Mouse (Mus musculus) CD4-positive helper T cell, adult 2 months (primary cell): ENCODE results near the gene Golga4.

Experiments
- DNase-seq: peaks from one replicate; pipeline ENCODE4 v3.0.0-alpha.2; 2012; ENCODE audit warnings: low read depth, missing footprints, low spot score

The Golga4 gene

GRCm38 (mm10) chr9:118521659-118522058 is 15.6 kb downstream of the Golga4 start:
- DNase-seq = no peak

GRCm38 (mm10) chr9:118523738-118524137 is 17.7 kb downstream of the Golga4 start:
- no peak for DNase-seq

- DNase-seq = no peak
Measured at GRCm38 (mm10) chr9:118527056-118527455, 21.0 kb downstream of the Golga4 start.

- no peak for DNase-seq
Measured at GRCm38 (mm10) chr9:118529783-118530182, 23.7 kb downstream of the Golga4 start.

GRCm38 (mm10) chr9:118530679-118531078 is 24.6 kb downstream of the Golga4 start:
- DNase-seq = no peak

GRCm38 (mm10) chr9:118532516-118533205 is 26.6 kb downstream of the Golga4 start:
- no peak for DNase-seq

- no peak for DNase-seq
Measured at GRCm38 (mm10) chr9:118536946-118537345, 30.9 kb downstream of the Golga4 start.

- no peak for DNase-seq
Measured at GRCm38 (mm10) chr9:118537463-118538339, 31.6 kb downstream of the Golga4 start.

GRCm38 (mm10) chr9:118541851-118542250 is 35.8 kb downstream of the Golga4 start:
- no peak for DNase-seq

GRCm38 (mm10) chr9:118545146-118545545 is 39.1 kb downstream of the Golga4 start:
- DNase-seq = no peak

GRCm38 (mm10) chr9:118548651-118549050 is 42.6 kb downstream of the Golga4 start:
- no peak for DNase-seq

GRCm38 (mm10) chr9:118556951-118557780 is 51.1 kb downstream of the Golga4 start:
- DNase-seq = no peak

GRCm38 (mm10) chr9:118563356-118563755 is 57.3 kb downstream of the Golga4 start:
- no peak for DNase-seq

GRCm38 (mm10) chr9:118563866-118564265 is 57.8 kb downstream of the Golga4 start:
- DNase-seq = no peak

GRCm38 (mm10) chr9:118564696-118565095 is 58.6 kb downstream of the Golga4 start:
- DNase-seq = no peak

- no peak for DNase-seq
Measured at GRCm38 (mm10) chr9:118569328-118569727, 63.3 kb downstream of the Golga4 start.

- DNase-seq = no peak
Measured at GRCm38 (mm10) chr9:118570865-118571264, 64.8 kb downstream of the Golga4 start.

- DNase-seq = no peak
Measured at GRCm38 (mm10) chr9:118571701-118572100, 65.6 kb downstream of the Golga4 start.

GRCm38 (mm10) chr9:118574911-118575310 is 68.8 kb downstream of the Golga4 start:
- DNase-seq = no peak

- no peak for DNase-seq
Measured at GRCm38 (mm10) chr9:118580371-118580770, 74.3 kb downstream of the Golga4 start.

- no peak for DNase-seq
Measured at GRCm38 (mm10) chr9:118582757-118583156, 76.7 kb downstream of the Golga4 start.

GRCm38 (mm10) chr9:118584838-118585237 is 78.8 kb downstream of the Golga4 start:
- no peak for DNase-seq
